ENCODE assay signal across 8 mouse cellular contexts in the genomic region with DNA sequence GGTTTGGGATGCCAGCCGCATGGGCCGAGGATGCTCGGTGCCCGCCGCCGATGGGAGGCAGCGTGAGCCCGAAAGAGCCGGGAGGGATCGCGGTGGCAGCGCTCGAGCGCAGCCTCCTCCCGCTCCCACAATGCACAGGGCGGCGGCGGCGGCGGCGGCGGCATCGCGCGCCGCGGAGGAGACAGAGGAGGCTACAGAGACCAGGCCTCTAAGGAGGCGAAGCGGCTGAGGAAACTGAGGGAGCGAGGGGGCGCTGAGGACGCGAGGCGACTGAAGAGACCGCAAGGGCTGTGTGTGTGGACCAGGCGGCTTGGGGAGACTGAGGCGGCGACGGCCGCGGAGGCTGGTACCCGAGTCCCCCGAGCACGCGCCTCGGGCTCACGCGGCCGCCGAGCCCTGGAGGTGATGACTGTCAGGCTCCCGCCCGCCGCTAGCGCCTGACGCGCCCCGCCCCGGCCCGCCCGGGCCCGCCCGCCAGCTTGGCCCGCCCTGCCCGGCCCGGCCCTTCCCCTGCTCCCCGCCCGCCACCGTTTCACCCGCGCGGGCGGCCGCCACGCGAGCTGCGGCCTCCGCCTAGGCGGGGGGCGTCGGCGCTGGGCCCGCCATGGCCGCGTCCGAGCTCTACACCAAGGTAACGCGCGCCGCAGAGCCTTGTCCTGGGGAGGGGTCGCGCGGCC. TPM values are rescaled to one million over a fixed set of nuclear protein-coding genes. Genes with fewer than 3 reads are reported as not detected.
DNase-seq lines count a peak whose midpoint lies in the region; ATAC-seq and TF ChIP-seq lines count a peak whose summit lies in the region.

No protein-coding gene starts in this region.

- WGBS in hindbrain, embryonic 10.5 days: 0% methylated on average over 78 of the region's 92 CpGs
- WGBS in lung, postnatal 0 days: 1% methylated on average over 19 of the region's 92 CpGs

- peak overlapping the region; percentile 41 for H3K9ac ChIP-seq in lung, postnatal 0 days (replicated peaks; ENCODE audit: low read depth)

- peak overlapping the region; percentile 97 for H3K4me2 ChIP-seq in lung, postnatal 0 days (replicated peaks; ENCODE audit: low read depth, low read length)

- no peaks in the 10 kb centered on the region for H3K36me3 ChIP-seq in hindbrain, embryonic 10.5 days
- H3K36me3 ChIP-seq in lung, postnatal 0 days (ENCODE audit: insufficient read depth, low read length): no peaks in the 10 kb centered on the region

- peak; percentile 86 for DNase-seq in MN1 (ENCODE audit: low spot score)
- DNase-seq in cerebellum, adult 8-10 months: peak; percentile 82
- DNase-seq in forelimb bud, embryonic 11.5 days (ENCODE audit: low read depth, low spot score): peak; percentile 69
- DNase-seq in hindbrain, embryonic 10.5 days (ENCODE audit: low spot score): peak; percentile 89
- DNase-seq in layer of hippocampus, adult 9-11 months: peak; percentile 80
- peak; percentile 81 for DNase-seq in lung, postnatal 0 days (ENCODE audit: low spot score)
- peak; percentile 64 for DNase-seq in ovary, postnatal 10 days (ENCODE audit: low spot score)
- DNase-seq in thymus, postnatal 0 days (ENCODE audit: low spot score): peak; percentile 72

- H3K4me1 ChIP-seq in hindbrain, embryonic 10.5 days (replicated peaks): peaks cover 25% of the 10 kb centered on the region
- peaks cover 4% of the 10 kb centered on the region; the same call in 1 of the 2 replicates for H3K4me1 ChIP-seq in lung, postnatal 0 days (ENCODE audit: insufficient read depth, low read depth, low read length)

- TF ChIP-seq EP300 in lung, postnatal 0 days (IDR thresholded peaks at IDR 0.05): no peak

- H3K9me3 ChIP-seq in hindbrain, embryonic 10.5 days: no peaks in the 10 kb centered on the region
- H3K9me3 ChIP-seq in lung, postnatal 0 days (ENCODE audit: low read length): no peaks in the 10 kb centered on the region

- ATAC-seq in lung, postnatal 0 days: peak; percentile 99

- peaks cover 6% of the 10 kb centered on the region; the same call in 1 of the 2 replicates for H3K27me3 ChIP-seq in hindbrain, embryonic 10.5 days (ENCODE audit: insufficient read depth, poor library complexity, severe bottlenecking)
- H3K27me3 ChIP-seq in lung, postnatal 0 days (replicated peaks; ENCODE audit: insufficient read depth, low read length): no peaks in the 10 kb centered on the region

- peak; percentile 33; the same call in 1 of the 2 replicates for TF ChIP-seq CTCF in lung, postnatal 0 days (IDR thresholded peaks at IDR 0.05)

- H3K27ac ChIP-seq in hindbrain, embryonic 10.5 days: peak overlapping the region; percentile 98
- H3K27ac ChIP-seq in lung, postnatal 0 days (ENCODE audit: low read length): 0 out of 2 replicates have a peak overlapping the region, but pooled peaks have one; percentile 20

- peak overlapping the region; percentile 88 for H3K4me3 ChIP-seq in hindbrain, embryonic 10.5 days
- H3K4me3 ChIP-seq in lung, postnatal 0 days (ENCODE audit: low read depth, low read length): peak overlapping the region; percentile 72

RNA-seq across cellular contexts. Expression of a gene that starts 0.4 kb away (rescaled TPM):
- 20.6 and 23.9 TPM in 2 replicates for polyA plus RNA-seq in hindbrain, embryonic 10.5 days (2016; fragmentation: Nextera tagmentation; extraction: Ambion mirVana)
- polyA plus RNA-seq in lung, postnatal 0 days (2015; fragmentation: Nextera tagmentation; extraction: Ambion mirVana): 3.2 and 3.6 TPM in 2 replicates
- polyA plus RNA-seq in thymus, postnatal 0 days (2015; fragmentation: Nextera tagmentation; extraction: Ambion mirVana): 5.5 and 5.7 TPM in 2 replicates

RNA-seq across cellular contexts. Expression of a gene that starts 33.8 kb away (rescaled TPM):
- 320 and 348 TPM in 2 replicates for polyA plus RNA-seq in hindbrain, embryonic 10.5 days (2016; fragmentation: Nextera tagmentation; extraction: Ambion mirVana)
- 248 and 254 TPM in 2 replicates for polyA plus RNA-seq in lung, postnatal 0 days (2015; fragmentation: Nextera tagmentation; extraction: Ambion mirVana)
- 467 and 471 TPM in 2 replicates for polyA plus RNA-seq in thymus, postnatal 0 days (2015; fragmentation: Nextera tagmentation; extraction: Ambion mirVana)

Comparison
In these comparisons a context has a peak if more than half of its experiments do, and no peak if none do; other contexts are left out.
1. Peak in every context shown above with its lines: DNase-seq, ATAC-seq, H3K4me3 ChIP-seq and H3K27ac ChIP-seq.